8 mouse cellular contexts compared by ENCODE assay signal in genomic region chr19:60755438-60756191, GRCm38 (mm10). TPM values are rescaled to one million over a fixed set of nuclear protein-coding genes. Genes with fewer than 3 reads are reported as not detected.
DNase-seq lines count a peak whose midpoint lies in the region; ATAC-seq lines count a peak whose summit lies in the region.

Gene Nanos1, plus strand, starts transcription at chr19:60755987.

- ATAC-seq in inflammation-experienced regulatory T-cells, adult 6 months = peak; percentile 82

- H3K27me3 ChIP-seq in megakaryocyte, embryonic 14.5 days (replicated peaks) = peaks cover 13% of the 10 kb centered on the region

- no peaks in the 10 kb centered on the region for H3K9me3 ChIP-seq in megakaryocyte, embryonic 14.5 days

- peak within 1 kb of the TSS; percentile 95 for H3K4me3 ChIP-seq in megakaryocyte, embryonic 14.5 days (replicated peaks)

- H3K4me1 ChIP-seq in megakaryocyte, embryonic 14.5 days = peaks cover 43% of the 10 kb centered on the region

- peaks cover 14% of the 10 kb centered on the region for H3K36me3 ChIP-seq in megakaryocyte, embryonic 14.5 days (replicated peaks; ENCODE audit: low read length)

- peak; percentile 89 to 96 for DNase-seq in adrenal gland, adult (ENCODE audit: inconsistent age in 2 of 2, low spot score in 1 of 2)
- DNase-seq in embryo, embryonic 10 days (ENCODE audit: low spot score) = peak; percentile 92
- peak; percentile 87 for DNase-seq in gastrocnemius, postnatal 10 days
- peak; percentile 68 to 89 for DNase-seq in left cerebral cortex, adult 9 months (ENCODE audit: low spot score in 2 of 2)
- DNase-seq in right cerebral cortex, adult 2 months (ENCODE audit: low spot score in 2 of 2) = peak; percentile 88 to 93
- peak; percentile 52 for DNase-seq in urinary bladder, postnatal 10 days (ENCODE audit: low spot score)

RNA-seq across cellular contexts. Expression of gene Nanos1, which starts in this region (rescaled TPM):
- total RNA-seq in gastrocnemius, postnatal 10 days (2021) = under 1 TPM; 0.38 to 0.45 TPM
- 1 to 10 TPM; 1.5 to 3.0 (median 2.4) TPM for polyA plus RNA-seq in inflammation-experienced regulatory T-cells, adult 6 months (2017; shearing (Covaris generic))
- 0.69 and 0.83 TPM in 2 replicates for polyA plus RNA-seq in megakaryocyte, embryonic 14.5 days (2012; ENCODE audit: insufficient read depth, low replicate concordance)

Comparison
In these comparisons a context has a peak if more than half of its experiments do, and no peak if none do; other contexts are left out.
1. Peak in every context shown above with its lines: DNase-seq, ATAC-seq and H3K4me3 ChIP-seq.
2. Peak in DNase-seq in gastrocnemius, postnatal 10 days; RNA of the gene not detected or under 1 TPM.